Mouse (Mus musculus) cerebellum, adult 2 months (tissue): ENCODE measurements at regions not wholly inside any gene's neighbourhood (a gene's known extent, or its start where the extent isn't known, plus 50 kb on each side); places are given as distances from the start of the nearest gene placed in this dataset.

Experiments
- CTCF ChIP-seq: fragments of 200-500 bp; IDR thresholded peaks from 2 replicates; pipeline ENCODE4 v1.5.1; 2011; ENCODE audit warnings: low read depth, mild to moderate bottlenecking, control low read depth, low read length, moderate library complexity, borderline replicate concordance; ENCODE audit not compliant: insufficient read depth
- POLR2A ChIP-seq: fragments of 200-500 bp; IDR thresholded peaks from 2 replicates; pipeline ENCODE4 v1.6.1; 2011; ENCODE audit warnings: low read length, control low read depth, borderline replicate concordance; ENCODE audit not compliant: insufficient read depth

- TF ChIP-seq CTCF = no peak
- no peak for TF ChIP-seq POLR2A
These were observed 188.4 kb downstream of the Shq1 start for GRCm38 (mm10) chr6:100482572-100482971.
